Mouse (Mus musculus): ENCODE results near the gene Cfi. TPM values are rescaled to one million over a fixed set of nuclear protein-coding genes. Genes with fewer than 3 reads are reported as not detected.
A peak's percentile ranks its signal among the peaks of the same experiment; 100 is the strongest.

Cfi gene
- polyA plus RNA-seq, 1 experiment from 2014 or later: 444 TPM

- TF ChIP-seq CTCF (IDR thresholded peaks at IDR 0.05; ENCODE audit: low read depth) (no peak), EP300 (IDR thresholded peaks at IDR 0.05; ENCODE audit: low read depth) (no peak)
- Histone ChIP-seq H3K9me3 (ENCODE audit: low read length) (no peaks in the 10 kb centered on the region), H3K36me3 (replicated peaks; ENCODE audit: insufficient read depth, low read length) (peaks cover 4% of the 10 kb centered on the region; the same call in 1 of the 2 replicates), H3K4me2 (ENCODE audit: low read depth, low read length) (no peak overlapping the region), H3K9ac (replicated peaks) (no peak overlapping the region), H3K4me3 (ENCODE audit: low read depth, low read length) (no peak overlapping the region), H3K27ac (ENCODE audit: low read depth) (no peak overlapping the region), H3K4me1 (ENCODE audit: insufficient read depth) (peaks cover 23% of the 10 kb centered on the region), H3K27me3 (ENCODE audit: insufficient read depth, low read length) (no peaks in the 10 kb centered on the region)
- ATAC-seq (no peak), DNase-seq (no peak)
- 75% methylated on average over 3 of the region's 3 CpGs for WGBS (ENCODE audit: insufficient replicate concordance)
Measured at GRCm38 (mm10) chr3:129903369-129903768, 67.7 kb downstream of the Cfi start.

- Histone ChIP-seq H3K27ac (ENCODE audit: low read depth) (no peak overlapping the region), H3K27me3 (ENCODE audit: insufficient read depth, low read length) (no peaks in the 10 kb centered on the region), H3K9me3 (ENCODE audit: low read length) (no peaks in the 10 kb centered on the region), H3K36me3 (replicated peaks; ENCODE audit: insufficient read depth, low read length) (peaks cover 9% of the 10 kb centered on the region), H3K4me2 (ENCODE audit: low read depth, low read length) (no peak overlapping the region), H3K9ac (replicated peaks) (no peak overlapping the region), H3K4me3 (ENCODE audit: low read depth, low read length) (no peak overlapping the region), H3K4me1 (ENCODE audit: insufficient read depth) (peaks cover 23% of the 10 kb centered on the region)
- WGBS (ENCODE audit: insufficient replicate concordance): 60% methylated on average over 8 of the region's 8 CpGs
- no peak for DNase-seq
- TF ChIP-seq CTCF (IDR thresholded peaks at IDR 0.05; ENCODE audit: low read depth): no peak
- TF ChIP-seq EP300 (IDR thresholded peaks at IDR 0.05; ENCODE audit: low read depth): no peak
- ATAC-seq: no peak
Measured at GRCm38 (mm10) chr3:129903866-129904265, 68.2 kb downstream of the Cfi start.

- H3K27ac ChIP-seq (ENCODE audit: low read depth): no peak overlapping the region
Measured at GRCm38 (mm10) chr3:129904381-129905132, 68.9 kb downstream of the Cfi start.

GRCm38 (mm10) chr3:129912025-129912424 is 76.3 kb downstream of the Cfi start:
- H3K4me3 ChIP-seq (ENCODE audit: low read depth, low read length): no peak overlapping the region
- no peak overlapping the region for H3K27ac ChIP-seq (ENCODE audit: low read depth)
- 92% methylated on average over 14 of the region's 14 CpGs for WGBS (ENCODE audit: insufficient replicate concordance)
- ATAC-seq (no peak), DNase-seq (no peak)
- H3K36me3 ChIP-seq (replicated peaks; ENCODE audit: insufficient read depth, low read length): peaks cover 45% of the 10 kb centered on the region
- TF ChIP-seq CTCF (IDR thresholded peaks at IDR 0.05; ENCODE audit: low read depth) (no peak), EP300 (IDR thresholded peaks at IDR 0.05; ENCODE audit: low read depth) (no peak)
- no peaks in the 10 kb centered on the region for H3K4me1 ChIP-seq (ENCODE audit: insufficient read depth)
- H3K9me3 ChIP-seq (ENCODE audit: low read length): no peaks in the 10 kb centered on the region
- H3K4me2 ChIP-seq (ENCODE audit: low read depth, low read length): no peak overlapping the region
- no peaks in the 10 kb centered on the region for H3K27me3 ChIP-seq (ENCODE audit: insufficient read depth, low read length)
- H3K9ac ChIP-seq (replicated peaks): no peak overlapping the region

More at GRCm38 (mm10) chr3:129904381-129905132, 68.9 kb downstream of the Cfi start:
- ATAC-seq (0 out of 2 replicates have a peak, but pooled peaks have one; percentile 13), DNase-seq (no peak)
- H3K4me1 ChIP-seq (ENCODE audit: insufficient read depth): peaks cover 23% of the 10 kb centered on the region
- no peak overlapping the region for H3K4me2 ChIP-seq (ENCODE audit: low read depth, low read length)
- H3K4me3 ChIP-seq (ENCODE audit: low read depth, low read length): no peak overlapping the region
- 47% methylated on average over 7 of the region's 7 CpGs for WGBS (ENCODE audit: insufficient replicate concordance)
- no peaks in the 10 kb centered on the region for H3K27me3 ChIP-seq (ENCODE audit: insufficient read depth, low read length)
- H3K9ac ChIP-seq (replicated peaks): no peak overlapping the region
- H3K36me3 ChIP-seq (replicated peaks; ENCODE audit: insufficient read depth, low read length): peaks cover 15% of the 10 kb centered on the region
- no peak for TF ChIP-seq EP300 (IDR thresholded peaks at IDR 0.05; ENCODE audit: low read depth)
- 0 out of 2 replicates have a peak, but pooled peaks have one; percentile 19 for TF ChIP-seq CTCF (IDR thresholded peaks at IDR 0.05; ENCODE audit: low read depth)
- H3K9me3 ChIP-seq (ENCODE audit: low read length): no peaks in the 10 kb centered on the region

- no peak overlapping the region for H3K4me2 ChIP-seq (ENCODE audit: low read depth, low read length)
- DNase-seq (no peak), ATAC-seq (no peak)
- no peak overlapping the region for H3K27ac ChIP-seq (ENCODE audit: low read depth)
- no peak for TF ChIP-seq CTCF (IDR thresholded peaks at IDR 0.05; ENCODE audit: low read depth)
- no peak for TF ChIP-seq EP300 (IDR thresholded peaks at IDR 0.05; ENCODE audit: low read depth)
- H3K4me1 ChIP-seq (ENCODE audit: insufficient read depth): no peaks in the 10 kb centered on the region
- H3K36me3 ChIP-seq (replicated peaks; ENCODE audit: insufficient read depth, low read length): peaks cover 45% of the 10 kb centered on the region
- WGBS (ENCODE audit: insufficient replicate concordance): 91% methylated on average over 13 of the region's 13 CpGs
- H3K27me3 ChIP-seq (ENCODE audit: insufficient read depth, low read length): no peaks in the 10 kb centered on the region
- no peak overlapping the region for H3K9ac ChIP-seq (replicated peaks)
- no peaks in the 10 kb centered on the region for H3K9me3 ChIP-seq (ENCODE audit: low read length)
- H3K4me3 ChIP-seq (ENCODE audit: low read depth, low read length): no peak overlapping the region
Measured at GRCm38 (mm10) chr3:129913241-129913640, 77.6 kb downstream of the Cfi start.

GRCm38 (mm10) chr3:129917424-129917823 is 81.7 kb downstream of the Cfi start:
- Histone ChIP-seq H3K4me1 (ENCODE audit: insufficient read depth) (no peaks in the 10 kb centered on the region), H3K4me2 (ENCODE audit: low read depth, low read length) (no peak overlapping the region), H3K27ac (ENCODE audit: low read depth) (no peak overlapping the region), H3K9ac (replicated peaks) (no peak overlapping the region), H3K27me3 (ENCODE audit: insufficient read depth, low read length) (no peaks in the 10 kb centered on the region), H3K4me3 (ENCODE audit: low read depth, low read length) (no peak overlapping the region), H3K9me3 (ENCODE audit: low read length) (no peaks in the 10 kb centered on the region), H3K36me3 (replicated peaks; ENCODE audit: insufficient read depth, low read length) (peaks cover 8% of the 10 kb centered on the region)
- no peak for DNase-seq
- TF ChIP-seq CTCF (IDR thresholded peaks at IDR 0.05; ENCODE audit: low read depth) (no peak), EP300 (IDR thresholded peaks at IDR 0.05; ENCODE audit: low read depth) (no peak)
- ATAC-seq: no peak
- 77% methylated on average over 3 of the region's 3 CpGs for WGBS (ENCODE audit: insufficient replicate concordance)

Measured in liver, postnatal 0 days (tissue).